Mouse (Mus musculus): Measurements from ENCODE around the gene D930048N14Rik.

GRCm38 (mm10) chr11:51654891-51655290, 4.1 kb downstream of the D930048N14Rik start:
- no peak for TF ChIP-seq MYOD1 (IDR thresholded peaks at IDR 0.05; ENCODE audit: control insufficient read depth, insufficient read length, low read depth)
- no peak for TF ChIP-seq CTCF (IDR thresholded peaks at IDR 0.05; ENCODE audit: control insufficient read depth, insufficient read depth, insufficient read length)
- no peak for TF ChIP-seq MAX (IDR thresholded peaks at IDR 0.05)
- TF ChIP-seq FOSL1 (IDR thresholded peaks at IDR 0.05; ENCODE audit: insufficient read depth, low read length, poor library complexity, severe bottlenecking): no peak
- TF ChIP-seq USF1 (IDR thresholded peaks at IDR 0.05; ENCODE audit: low read depth): no peak
- no peak for TF ChIP-seq MYOG (IDR thresholded peaks at IDR 0.05; ENCODE audit: control insufficient read depth, extremely low read depth, insufficient read length)
